Mouse (Mus musculus): ENCODE results near the gene Sh3bp4. TPM values are rescaled to one million over a fixed set of nuclear protein-coding genes. Genes with fewer than 3 reads are reported as not detected.

Gene Sh3bp4
- total RNA-seq, 1 experiment from 2014 or later: 0.18 TPM

GRCm38 (mm10) chr1:89069479-89070102, 624 bp upstream of the Sh3bp4 start:
- ATAC-seq (replicated peaks; ENCODE audit: low read depth, poor library complexity, severe bottlenecking): peak; percentile 67

GRCm38 (mm10) chr1:89070871-89071361, 701 bp downstream of the Sh3bp4 start:
- peak; percentile 3; the same call in 1 of the 2 replicates for ATAC-seq (replicated peaks; ENCODE audit: low read depth, poor library complexity, severe bottlenecking)

GRCm38 (mm10) chr1:89071371-89072142, 1.3 kb downstream of the Sh3bp4 start:
- no peak for ATAC-seq (replicated peaks; ENCODE audit: low read depth, poor library complexity, severe bottlenecking)

GRCm38 (mm10) chr1:89072143-89072990, 2.2 kb downstream of the Sh3bp4 start:
- no peak for ATAC-seq (replicated peaks; ENCODE audit: low read depth, poor library complexity, severe bottlenecking)

- no peak for ATAC-seq (replicated peaks; ENCODE audit: low read depth, poor library complexity, severe bottlenecking)
Measured at GRCm38 (mm10) chr1:89073291-89073846, 3.2 kb downstream of the Sh3bp4 start.

GRCm38 (mm10) chr1:89074678-89075077, 4.5 kb downstream of the Sh3bp4 start:
- no peak for ATAC-seq (replicated peaks; ENCODE audit: low read depth, poor library complexity, severe bottlenecking)

- no peak for ATAC-seq (replicated peaks; ENCODE audit: low read depth, poor library complexity, severe bottlenecking)
Measured at GRCm38 (mm10) chr1:89075120-89075519, 4.9 kb downstream of the Sh3bp4 start.

GRCm38 (mm10) chr1:89076777-89077176, 6.6 kb downstream of the Sh3bp4 start:
- no peak for ATAC-seq (replicated peaks; ENCODE audit: low read depth, poor library complexity, severe bottlenecking)

- no peak for ATAC-seq (replicated peaks; ENCODE audit: low read depth, poor library complexity, severe bottlenecking)
Measured at GRCm38 (mm10) chr1:89078240-89078639, 8.0 kb downstream of the Sh3bp4 start.

GRCm38 (mm10) chr1:89078730-89079129, 8.5 kb downstream of the Sh3bp4 start:
- ATAC-seq (replicated peaks; ENCODE audit: low read depth, poor library complexity, severe bottlenecking): peak; percentile 73

- 0 out of 2 replicates have a peak, but pooled peaks have one; percentile 7 for ATAC-seq (replicated peaks; ENCODE audit: low read depth, poor library complexity, severe bottlenecking)
Measured at GRCm38 (mm10) chr1:89079239-89079638, 9.0 kb downstream of the Sh3bp4 start.

GRCm38 (mm10) chr1:89080371-89080770, 10.2 kb downstream of the Sh3bp4 start:
- ATAC-seq (replicated peaks; ENCODE audit: low read depth, poor library complexity, severe bottlenecking): no peak

GRCm38 (mm10) chr1:89080795-89081194, 10.6 kb downstream of the Sh3bp4 start:
- no peak for ATAC-seq (replicated peaks; ENCODE audit: low read depth, poor library complexity, severe bottlenecking)

- no peak for ATAC-seq (replicated peaks; ENCODE audit: low read depth, poor library complexity, severe bottlenecking)
Measured at GRCm38 (mm10) chr1:89081371-89081770, 11.2 kb downstream of the Sh3bp4 start.

- no peak for ATAC-seq (replicated peaks; ENCODE audit: low read depth, poor library complexity, severe bottlenecking)
Measured at GRCm38 (mm10) chr1:89082171-89082882, 12.1 kb downstream of the Sh3bp4 start.

GRCm38 (mm10) chr1:89086575-89087153, 16.4 kb downstream of the Sh3bp4 start:
- ATAC-seq (replicated peaks; ENCODE audit: low read depth, poor library complexity, severe bottlenecking): no peak

- ATAC-seq (replicated peaks; ENCODE audit: low read depth, poor library complexity, severe bottlenecking): no peak
Measured at GRCm38 (mm10) chr1:89088144-89088543, 17.9 kb downstream of the Sh3bp4 start.

GRCm38 (mm10) chr1:89088748-89089288, 18.6 kb downstream of the Sh3bp4 start:
- ATAC-seq (replicated peaks; ENCODE audit: low read depth, poor library complexity, severe bottlenecking): no peak

Measured in common myeloid progenitor, adult 5-6 weeks (primary cell).